Mouse (Mus musculus) liver, embryonic 14.5 days (tissue): ENCODE measurements at regions not wholly inside any gene's neighbourhood (a gene's known extent, or its start where the extent isn't known, plus 50 kb on each side); places are given as distances from the start of the nearest gene placed in this dataset.

ENCODE experiments used
- CTCF ChIP-seq: IDR thresholded peaks from 2 replicates; pipeline ENCODE4 v1.5.1; 2016; ENCODE audit warnings: antibody characterized with exemption, low read depth, control low read depth
- EP300 ChIP-seq: IDR thresholded peaks from 2 replicates; pipeline ENCODE4 v1.6.1; 2016; ENCODE audit warnings: antibody characterized with exemption, low read depth

GRCm38 (mm10) chr2:73978072-73978471 lies 66.9 kb upstream of the Atp5g3 start:
- TF ChIP-seq CTCF (no peak), EP300 (no peak)
